Mouse (Mus musculus): ENCODE measurements at regions not wholly inside any gene's neighbourhood (a gene's known extent, or its start where the extent isn't known, plus 50 kb on each side); places are given as distances from the start of the nearest gene placed in this dataset.
A peak's percentile ranks its signal among the peaks of the same experiment; 100 is the strongest.

GRCm38 (mm10) chr10:17352202-17352994 is 370.6 kb upstream of the Cited2 start:
- Histone ChIP-seq H3K9ac (ENCODE audit: low read depth, low read length) (no peak overlapping the region), H3K27me3 (ENCODE audit: control insufficient read depth, insufficient read depth, low read length) (no peaks in the 10 kb centered on the region), H3K9me3 (ENCODE audit: control insufficient read depth, low read length) (no peaks in the 10 kb centered on the region), H3K27ac (ENCODE audit: low read depth, low read length) (no peak overlapping the region), H3K36me3 (ENCODE audit: control insufficient read depth, insufficient read depth, low read length) (no peaks in the 10 kb centered on the region), H3K4me1 (ENCODE audit: control insufficient read depth, insufficient read depth, low read length) (peaks cover 3% of the 10 kb centered on the region; the same call in 1 of the 2 replicates), H3K4me3 (ENCODE audit: low read length) (no peak overlapping the region), H3K4me2 (replicated peaks; ENCODE audit: low read depth, low read length) (no peak overlapping the region)
- ATAC-seq (ENCODE audit: low FRiP score, low TSS enrichment) = no peak
- WGBS = 75% methylated on average over 14 of the region's 14 CpGs

- no peak overlapping the region for H3K4me2 ChIP-seq (replicated peaks; ENCODE audit: low read depth, low read length)
- no peak for ATAC-seq (ENCODE audit: low FRiP score, low TSS enrichment)
- peaks cover 3% of the 10 kb centered on the region; the same call in 1 of the 2 replicates for H3K4me1 ChIP-seq (ENCODE audit: control insufficient read depth, insufficient read depth, low read length)
- no peaks in the 10 kb centered on the region for H3K9me3 ChIP-seq (ENCODE audit: control insufficient read depth, low read length)
- H3K4me3 ChIP-seq (ENCODE audit: low read length) = no peak overlapping the region
- no peaks in the 10 kb centered on the region for H3K36me3 ChIP-seq (ENCODE audit: control insufficient read depth, insufficient read depth, low read length)
- H3K9ac ChIP-seq (ENCODE audit: low read depth, low read length) = no peak overlapping the region
- H3K27ac ChIP-seq (ENCODE audit: low read depth, low read length) = no peak overlapping the region
- no peaks in the 10 kb centered on the region for H3K27me3 ChIP-seq (ENCODE audit: control insufficient read depth, insufficient read depth, low read length)
- 43% methylated on average over 4 of the region's 4 CpGs for WGBS
Observed at GRCm38 (mm10) chr10:17355476-17355875, 367.5 kb upstream of the Cited2 start.

- H3K4me2 ChIP-seq (replicated peaks; ENCODE audit: low read depth, low read length) = no peak overlapping the region
- H3K36me3 ChIP-seq (ENCODE audit: control insufficient read depth, insufficient read depth, low read length) = no peaks in the 10 kb centered on the region
- no peaks in the 10 kb centered on the region for H3K27me3 ChIP-seq (ENCODE audit: control insufficient read depth, insufficient read depth, low read length)
- H3K9ac ChIP-seq (ENCODE audit: low read depth, low read length) = no peak overlapping the region
- H3K27ac ChIP-seq (ENCODE audit: low read depth, low read length) = no peak overlapping the region
- H3K4me3 ChIP-seq (ENCODE audit: low read length) = no peak overlapping the region
- 21% methylated on average over 3 of the region's 3 CpGs for WGBS
- H3K4me1 ChIP-seq (ENCODE audit: control insufficient read depth, insufficient read depth, low read length) = peaks cover 3% of the 10 kb centered on the region; the same call in 1 of the 2 replicates
- H3K9me3 ChIP-seq (ENCODE audit: control insufficient read depth, low read length) = no peaks in the 10 kb centered on the region
- no peak for ATAC-seq (ENCODE audit: low FRiP score, low TSS enrichment)
Observed at GRCm38 (mm10) chr10:17356041-17356440, 367.0 kb upstream of the Cited2 start.

- Histone ChIP-seq H3K4me2 (replicated peaks; ENCODE audit: low read depth, low read length) (no peak overlapping the region), H3K9ac (ENCODE audit: low read depth, low read length) (no peak overlapping the region), H3K36me3 (ENCODE audit: control insufficient read depth, insufficient read depth, low read length) (no peaks in the 10 kb centered on the region), H3K4me1 (ENCODE audit: control insufficient read depth, insufficient read depth, low read length) (no peaks in the 10 kb centered on the region; the same call in 1 of the 2 replicates), H3K9me3 (ENCODE audit: control insufficient read depth, low read length) (no peaks in the 10 kb centered on the region), H3K27me3 (ENCODE audit: control insufficient read depth, insufficient read depth, low read length) (no peaks in the 10 kb centered on the region), H3K27ac (ENCODE audit: low read depth, low read length) (no peak overlapping the region), H3K4me3 (ENCODE audit: low read length) (no peak overlapping the region)
- no peak for ATAC-seq (ENCODE audit: low FRiP score, low TSS enrichment)
- 79% methylated on average over 3 of the region's 3 CpGs for WGBS
Observed at GRCm38 (mm10) chr10:17362643-17363042, 360.4 kb upstream of the Cited2 start.

- no peaks in the 10 kb centered on the region for H3K9me3 ChIP-seq (ENCODE audit: control insufficient read depth, low read length)
- H3K27ac ChIP-seq (ENCODE audit: low read depth, low read length) = peak overlapping the region; percentile 38; the same call in 1 of the 2 replicates
- WGBS = 30% methylated on average over 3 of the region's 3 CpGs
- H3K36me3 ChIP-seq (ENCODE audit: control insufficient read depth, insufficient read depth, low read length) = no peaks in the 10 kb centered on the region
- H3K4me2 ChIP-seq (replicated peaks; ENCODE audit: low read depth, low read length) = no peak overlapping the region
- H3K27me3 ChIP-seq (ENCODE audit: control insufficient read depth, insufficient read depth, low read length) = no peaks in the 10 kb centered on the region
- peak; percentile 69 for ATAC-seq (ENCODE audit: low FRiP score, low TSS enrichment)
- no peak overlapping the region for H3K9ac ChIP-seq (ENCODE audit: low read depth, low read length)
- H3K4me3 ChIP-seq (ENCODE audit: low read length) = no peak overlapping the region
- H3K4me1 ChIP-seq (ENCODE audit: control insufficient read depth, insufficient read depth, low read length) = no peaks in the 10 kb centered on the region; the same call in 1 of the 2 replicates
Observed at GRCm38 (mm10) chr10:17366042-17366740, 356.8 kb upstream of the Cited2 start.

GRCm38 (mm10) chr10:17367026-17367425 is 356.0 kb upstream of the Cited2 start:
- Histone ChIP-seq H3K4me1 (ENCODE audit: control insufficient read depth, insufficient read depth, low read length) (no peaks in the 10 kb centered on the region; the same call in 1 of the 2 replicates), H3K9ac (ENCODE audit: low read depth, low read length) (no peak overlapping the region), H3K4me3 (ENCODE audit: low read length) (no peak overlapping the region), H3K27ac (ENCODE audit: low read depth, low read length) (no peak overlapping the region), H3K27me3 (ENCODE audit: control insufficient read depth, insufficient read depth, low read length) (no peaks in the 10 kb centered on the region), H3K4me2 (replicated peaks; ENCODE audit: low read depth, low read length) (no peak overlapping the region), H3K9me3 (ENCODE audit: control insufficient read depth, low read length) (no peaks in the 10 kb centered on the region), H3K36me3 (ENCODE audit: control insufficient read depth, insufficient read depth, low read length) (no peaks in the 10 kb centered on the region)
- ATAC-seq (ENCODE audit: low FRiP score, low TSS enrichment) = peak; percentile 93
- WGBS = 10% methylated on average over 5 of the region's 5 CpGs

- H3K4me2 ChIP-seq (replicated peaks; ENCODE audit: low read depth, low read length) = no peak overlapping the region
- no peak overlapping the region for H3K4me3 ChIP-seq (ENCODE audit: low read length)
- 0 out of 2 replicates have a peak, but pooled peaks have one; percentile 22 for ATAC-seq (ENCODE audit: low FRiP score, low TSS enrichment)
- no peak overlapping the region for H3K9ac ChIP-seq (ENCODE audit: low read depth, low read length)
- no peaks in the 10 kb centered on the region for H3K36me3 ChIP-seq (ENCODE audit: control insufficient read depth, insufficient read depth, low read length)
- no peaks in the 10 kb centered on the region for H3K9me3 ChIP-seq (ENCODE audit: control insufficient read depth, low read length)
- no peaks in the 10 kb centered on the region; the same call in 1 of the 2 replicates for H3K4me1 ChIP-seq (ENCODE audit: control insufficient read depth, insufficient read depth, low read length)
- no peak overlapping the region for H3K27ac ChIP-seq (ENCODE audit: low read depth, low read length)
- no peaks in the 10 kb centered on the region for H3K27me3 ChIP-seq (ENCODE audit: control insufficient read depth, insufficient read depth, low read length)
Observed at GRCm38 (mm10) chr10:17367430-17367829, 355.6 kb upstream of the Cited2 start.

GRCm38 (mm10) chr10:17368636-17369035 is 354.4 kb upstream of the Cited2 start:
- Histone ChIP-seq H3K36me3 (ENCODE audit: control insufficient read depth, insufficient read depth, low read length) (no peaks in the 10 kb centered on the region), H3K4me3 (ENCODE audit: low read length) (no peak overlapping the region), H3K4me1 (ENCODE audit: control insufficient read depth, insufficient read depth, low read length) (no peaks in the 10 kb centered on the region; the same call in 1 of the 2 replicates), H3K27ac (ENCODE audit: low read depth, low read length) (no peak overlapping the region), H3K4me2 (replicated peaks; ENCODE audit: low read depth, low read length) (no peak overlapping the region), H3K27me3 (ENCODE audit: control insufficient read depth, insufficient read depth, low read length) (no peaks in the 10 kb centered on the region), H3K9me3 (ENCODE audit: control insufficient read depth, low read length) (no peaks in the 10 kb centered on the region), H3K9ac (ENCODE audit: low read depth, low read length) (no peak overlapping the region)
- ATAC-seq (ENCODE audit: low FRiP score, low TSS enrichment) = no peak
- 89% methylated on average over 1 of the region's 1 CpGs for WGBS

GRCm38 (mm10) chr10:17372905-17373304 is 350.1 kb upstream of the Cited2 start:
- H3K9me3 ChIP-seq (ENCODE audit: control insufficient read depth, low read length) = no peaks in the 10 kb centered on the region

More at GRCm38 (mm10) chr10:17372905-17373304, 350.1 kb upstream of the Cited2 start:
- no peak for ATAC-seq (ENCODE audit: low FRiP score, low TSS enrichment)
- Histone ChIP-seq H3K4me1 (ENCODE audit: control insufficient read depth, insufficient read depth, low read length) (no peaks in the 10 kb centered on the region), H3K9ac (ENCODE audit: low read depth, low read length) (no peak overlapping the region), H3K4me2 (replicated peaks; ENCODE audit: low read depth, low read length) (no peak overlapping the region), H3K27me3 (ENCODE audit: control insufficient read depth, insufficient read depth, low read length) (no peaks in the 10 kb centered on the region), H3K4me3 (ENCODE audit: low read length) (no peak overlapping the region), H3K36me3 (ENCODE audit: control insufficient read depth, insufficient read depth, low read length) (no peaks in the 10 kb centered on the region), H3K27ac (ENCODE audit: low read depth, low read length) (no peak overlapping the region)
- WGBS = 80% methylated on average over 2 of the region's 2 CpGs
